Mouse (Mus musculus) megakaryocyte, embryonic 14.5 days (primary cell): ENCODE results near the gene Tlk1. TPM values are rescaled to one million over a fixed set of nuclear protein-coding genes. Genes with fewer than 3 reads are reported as not detected.

ENCODE experiments used
- H3K27me3 ChIP-seq: replicated peaks from 2 replicates; pipeline ENCODE3; 2012; ENCODE audit warnings: inconsistent platforms
- H3K36me3 ChIP-seq: replicated peaks from 2 replicates; pipeline ENCODE3; 2012; ENCODE audit warnings: low read length, inconsistent platforms, mixed read lengths
- H3K4me1 ChIP-seq: 2 replicates; pipeline ENCODE4 v1.6.1; 2012; ENCODE audit warnings: inconsistent platforms
- H3K4me3 ChIP-seq: replicated peaks from 2 replicates; pipeline ENCODE3; 2012; ENCODE audit warnings: moderate library complexity, mild to moderate bottlenecking, inconsistent platforms
- H3K9me3 ChIP-seq: 2 replicates; pipeline ENCODE4 v1.6.1; 2012; ENCODE audit warnings: inconsistent platforms
- FLI1 ChIP-seq: IDR thresholded peaks from 2 replicates; pipeline ENCODE4 v1.6.1; 2012; ENCODE audit warnings: low read length, inconsistent platforms, mixed read lengths
- GATA1 ChIP-seq: IDR thresholded peaks from 3 replicates; pipeline ENCODE4 v1.6.1; 2012; ENCODE audit warnings: mixed read lengths, low read length, inconsistent platforms, borderline replicate concordance
- polyA plus RNA-seq: library from polyadenylated mRNA; stranded (reverse); fragments of >175 nt; gene quantifications from 2 replicates; pipeline ENCODE4 v1.2.3, GENCODE M21; 2012; ENCODE audit warnings: low replicate concordance; ENCODE audit not compliant: insufficient read depth

The Tlk1 gene
- polyA plus RNA-seq, 1 experiment, result 15.7 TPM

- peaks cover 66% of the 10 kb centered on the region for H3K4me1 ChIP-seq
- H3K36me3 ChIP-seq, result no peaks in the 10 kb centered on the region
- TF ChIP-seq FLI1 (no peak), GATA1 (no peak)
- peak overlapping the region; percentile 73 for H3K4me3 ChIP-seq
- no peaks in the 10 kb centered on the region for H3K27me3 ChIP-seq
- no peaks in the 10 kb centered on the region for H3K9me3 ChIP-seq
Measured at GRCm38 (mm10) chr2:70835641-70836305, 10.2 kb upstream of the Tlk1 start.

- no peaks in the 10 kb centered on the region for H3K9me3 ChIP-seq
- peaks cover 72% of the 10 kb centered on the region for H3K4me1 ChIP-seq
- no peaks in the 10 kb centered on the region for H3K36me3 ChIP-seq
- H3K4me3 ChIP-seq, result no peak overlapping the region
- no peak for TF ChIP-seq FLI1
- no peak for TF ChIP-seq GATA1
- H3K27me3 ChIP-seq, result no peaks in the 10 kb centered on the region
Measured at GRCm38 (mm10) chr2:70835209-70835608, 9.7 kb upstream of the Tlk1 start.

GRCm38 (mm10) chr2:70833261-70833660 is 7.7 kb upstream of the Tlk1 start:
- no peaks in the 10 kb centered on the region for H3K9me3 ChIP-seq
- TF ChIP-seq GATA1 (no peak), FLI1 (no peak)
- no peaks in the 10 kb centered on the region for H3K27me3 ChIP-seq
- H3K4me1 ChIP-seq, result peaks cover 84% of the 10 kb centered on the region
- H3K36me3 ChIP-seq, result no peaks in the 10 kb centered on the region
- H3K4me3 ChIP-seq, result no peak overlapping the region

DNA sequence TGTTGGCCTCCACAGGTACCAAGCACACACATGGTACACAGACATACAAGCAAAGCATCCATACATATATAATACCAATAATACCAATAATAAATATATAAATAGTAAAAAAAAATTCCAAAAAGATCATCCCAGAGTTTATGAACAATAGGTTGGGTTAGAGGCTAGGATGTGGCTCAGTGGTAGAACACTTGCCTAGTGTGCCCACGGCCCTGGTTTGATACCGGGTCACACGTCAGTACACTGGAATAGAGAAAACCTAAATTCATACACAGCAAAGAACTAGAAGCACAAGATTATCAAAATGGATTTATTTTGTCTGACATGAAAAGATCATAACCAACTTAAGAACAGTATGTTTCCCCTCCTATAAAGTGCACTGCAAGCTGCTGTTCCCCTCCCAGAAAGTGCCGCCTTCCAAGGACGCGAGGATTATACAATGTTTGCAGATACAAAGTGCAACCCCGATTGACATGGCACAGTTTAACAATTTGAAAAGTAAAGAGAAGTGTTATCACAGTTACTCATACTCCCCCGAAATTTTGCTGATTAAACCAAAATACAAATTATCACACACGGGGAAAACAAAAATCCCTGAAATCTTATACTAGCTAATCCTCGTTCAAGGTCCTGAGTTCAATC is 6.3 kb upstream of the Tlk1 start:
- TF ChIP-seq FLI1, result no peak
- no peak for TF ChIP-seq GATA1
- Histone ChIP-seq H3K36me3 (no peaks in the 10 kb centered on the region), H3K9me3 (no peaks in the 10 kb centered on the region), H3K4me3 (no peak overlapping the region), H3K4me1 (peaks cover 91% of the 10 kb centered on the region), H3K27me3 (no peaks in the 10 kb centered on the region)

- TF ChIP-seq GATA1 (peak; percentile 60; the same call in 1 of the 3 replicates), FLI1 (no peak)
- Histone ChIP-seq H3K4me3 (peak overlapping the region; percentile 38), H3K36me3 (no peaks in the 10 kb centered on the region), H3K4me1 (peaks cover 83% of the 10 kb centered on the region), H3K27me3 (no peaks in the 10 kb centered on the region), H3K9me3 (no peaks in the 10 kb centered on the region)
Measured at GRCm38 (mm10) chr2:70830683-70831082, 5.2 kb upstream of the Tlk1 start.

DNA sequence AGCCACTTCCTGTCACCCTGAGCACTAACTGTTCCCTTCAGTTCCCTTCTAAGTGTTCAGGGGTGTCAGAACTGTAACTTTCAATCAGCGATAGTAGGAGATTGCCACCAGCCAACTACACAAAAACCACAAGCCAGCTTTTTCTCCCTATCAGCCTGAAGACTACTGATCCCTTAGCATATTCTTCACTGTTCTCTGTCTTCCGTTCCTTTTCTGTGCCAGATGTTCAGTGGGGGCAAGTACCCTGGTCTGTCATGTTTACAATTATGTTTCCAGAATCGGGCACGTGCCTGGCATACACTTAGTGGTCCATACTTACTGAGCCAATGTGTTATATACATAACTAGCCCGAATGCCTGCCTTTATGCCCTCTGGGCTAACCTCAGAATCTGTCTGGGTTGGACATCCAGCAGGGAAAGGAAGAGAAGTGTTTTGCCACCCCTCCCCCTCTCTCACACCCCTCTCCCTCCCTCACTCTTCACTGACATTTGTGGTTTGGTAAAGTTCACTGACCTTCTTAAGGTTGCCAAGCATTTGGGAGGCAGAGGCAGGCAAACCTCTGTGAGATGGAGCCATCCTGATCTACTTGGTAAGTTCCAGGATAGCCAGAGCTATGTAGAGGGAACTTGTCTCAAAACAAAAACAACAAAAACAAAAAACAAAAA is 4.5 kb upstream of the Tlk1 start:
- Histone ChIP-seq H3K4me1 (peaks cover 77% of the 10 kb centered on the region), H3K27me3 (no peaks in the 10 kb centered on the region), H3K4me3 (peak overlapping the region; percentile 50), H3K36me3 (no peaks in the 10 kb centered on the region), H3K9me3 (no peaks in the 10 kb centered on the region)
- TF ChIP-seq GATA1 (no peak), FLI1 (no peak)

DNA sequence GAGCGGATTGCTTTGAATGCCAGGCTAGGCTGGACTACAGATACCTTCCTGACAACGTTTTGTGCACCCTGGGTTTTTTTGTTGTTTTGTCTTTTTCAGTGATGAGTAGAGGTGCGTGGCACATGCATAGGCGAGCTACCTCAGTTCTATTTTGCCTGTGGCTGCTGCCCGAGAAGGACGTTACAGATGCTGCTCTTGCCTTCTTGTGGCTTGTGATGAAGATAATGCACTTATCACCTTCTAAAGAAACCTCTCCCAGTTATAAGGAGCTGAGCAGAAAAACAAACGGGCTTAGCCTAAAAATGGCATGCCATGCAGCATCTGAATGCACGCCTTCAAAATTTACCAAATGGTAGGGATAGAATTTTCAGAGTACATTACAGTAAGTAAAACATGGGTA is 2.3 kb upstream of the Tlk1 start:
- Histone ChIP-seq H3K36me3 (no peaks in the 10 kb centered on the region), H3K4me1 (peaks cover 68% of the 10 kb centered on the region), H3K4me3 (no peak overlapping the region), H3K9me3 (no peaks in the 10 kb centered on the region), H3K27me3 (no peaks in the 10 kb centered on the region)
- TF ChIP-seq GATA1 (no peak), FLI1 (no peak)

DNA sequence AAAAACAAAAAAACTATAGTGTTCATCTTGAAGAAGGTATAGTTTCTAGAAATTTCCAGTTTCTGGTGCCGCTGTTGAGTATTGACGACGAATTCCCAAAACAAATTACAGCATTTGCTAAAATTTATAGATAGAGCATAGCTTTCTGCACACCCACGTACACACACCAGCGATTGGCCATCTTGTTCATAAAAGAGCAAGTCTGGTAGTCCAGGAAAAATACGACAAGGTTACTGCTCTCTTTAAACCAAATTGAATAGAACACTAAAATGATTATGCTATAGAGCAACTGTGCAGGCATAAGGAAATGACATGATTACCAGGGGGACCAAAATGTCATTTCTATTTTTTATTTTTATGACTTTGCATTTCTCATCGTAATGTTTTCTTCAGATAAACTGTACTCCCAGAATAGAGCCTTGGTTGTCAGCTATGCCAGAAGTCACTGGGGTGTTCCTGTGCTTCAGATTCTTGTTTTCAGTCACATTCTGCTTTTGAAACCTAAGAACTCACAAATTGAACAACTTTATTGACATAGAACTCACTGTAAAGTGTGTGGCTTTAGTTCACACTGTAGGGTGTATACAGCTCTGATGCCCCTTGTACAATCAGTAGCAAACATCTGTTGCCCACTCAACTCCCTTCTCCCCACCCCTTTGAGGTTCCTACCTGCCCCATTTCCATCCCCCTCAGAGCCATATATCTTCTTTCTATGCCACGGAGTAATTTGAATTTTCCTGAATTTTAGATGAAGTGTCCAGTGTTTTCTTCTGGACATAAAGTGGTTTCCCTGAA is 1.1 kb upstream of the Tlk1 start:
- H3K4me3 ChIP-seq, result peak overlapping the region; percentile 94
- H3K27me3 ChIP-seq, result no peaks in the 10 kb centered on the region
- peaks cover 68% of the 10 kb centered on the region for H3K4me1 ChIP-seq
- TF ChIP-seq GATA1 (no peak; the same call in 2 of the 3 replicates), FLI1 (no peak)
- no peaks in the 10 kb centered on the region for H3K9me3 ChIP-seq
- H3K36me3 ChIP-seq, result peaks cover 5% of the 10 kb centered on the region

DNA sequence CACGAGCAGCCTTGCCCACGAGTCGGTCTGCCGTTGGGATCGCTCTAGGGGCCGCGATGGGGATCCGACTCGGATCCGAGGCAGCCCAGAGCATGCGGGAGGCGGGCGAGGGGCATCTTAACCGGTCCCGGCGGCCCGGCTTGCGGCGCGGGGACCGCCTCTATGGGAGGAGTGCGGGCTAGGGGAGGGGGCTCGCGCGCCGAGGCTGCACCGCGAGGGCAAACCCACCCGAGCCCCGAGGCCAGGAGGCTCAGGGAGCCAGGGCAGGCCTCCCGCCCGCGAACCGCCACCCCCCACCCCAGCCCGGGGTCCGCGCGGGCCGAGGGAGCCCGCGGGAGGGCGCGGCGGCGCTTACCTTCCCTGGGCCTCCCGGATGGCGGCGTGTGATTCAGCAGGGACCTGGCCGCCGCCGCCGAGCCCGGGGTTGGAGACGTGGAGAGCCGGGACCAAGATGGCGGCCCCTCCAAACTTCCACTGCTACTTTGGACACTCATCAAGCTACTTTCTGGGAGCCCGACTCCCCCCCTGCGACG is 624 bp downstream of the Tlk1 start:
- H3K27me3 ChIP-seq, result no peaks in the 10 kb centered on the region
- H3K4me1 ChIP-seq, result peaks cover 62% of the 10 kb centered on the region
- peak overlapping the region; percentile 94 for H3K4me3 ChIP-seq
- peaks cover 5% of the 10 kb centered on the region for H3K36me3 ChIP-seq
- TF ChIP-seq FLI1 (no peak), GATA1 (no peak)
- H3K9me3 ChIP-seq, result no peaks in the 10 kb centered on the region
